Mouse (Mus musculus): Measurements from ENCODE around the gene Otof. TPM values are rescaled to one million over a fixed set of nuclear protein-coding genes. Genes with fewer than 3 reads are reported as not detected.

The Otof gene
- polyA plus RNA-seq, 1 experiment from 2014 or later: 0.04 TPM

DNA sequence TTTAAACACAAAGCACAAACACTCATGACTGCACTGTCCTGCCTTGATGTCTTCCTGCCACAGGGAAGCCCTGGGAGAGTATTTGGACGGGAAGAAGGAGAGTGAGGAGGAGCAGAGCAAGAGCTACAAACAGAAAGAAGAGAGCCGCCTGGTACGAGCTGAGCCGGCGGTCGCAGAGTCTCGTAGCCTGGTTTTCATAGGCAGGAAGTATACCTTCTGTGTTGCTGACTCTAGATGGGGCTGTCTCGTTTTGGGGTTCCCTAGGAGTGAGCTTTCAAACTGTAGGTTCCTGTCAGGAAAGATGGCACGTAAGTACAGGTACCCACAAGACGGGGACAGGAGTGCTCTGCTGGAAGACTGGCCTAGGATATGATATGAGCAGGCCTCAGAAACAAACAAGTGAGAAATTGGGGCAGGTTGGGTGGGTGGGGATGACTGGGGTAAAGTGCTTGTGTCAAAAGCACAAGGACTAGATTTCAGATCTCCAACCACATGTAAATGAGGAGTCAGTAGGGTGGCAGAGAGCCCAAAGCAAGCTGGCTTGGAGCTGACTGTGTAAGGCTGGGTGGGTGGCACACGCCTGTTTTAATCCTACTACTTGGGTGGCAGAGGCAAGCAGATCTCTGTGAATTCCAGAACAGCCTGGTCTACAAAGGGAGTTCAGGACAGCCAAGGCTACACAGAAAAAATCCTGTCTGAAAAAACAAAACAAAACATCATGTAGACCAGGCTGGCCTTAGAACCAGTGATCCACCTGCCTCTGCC, 119.9 kb downstream of the Otof start:
- no peaks in the 10 kb centered on the region for H3K36me3 ChIP-seq (ENCODE audit: insufficient read depth, low read length)
- no peaks in the 10 kb centered on the region for H3K27me3 ChIP-seq (ENCODE audit: insufficient read depth, low read length)
- H3K4me1 ChIP-seq (replicated peaks; ENCODE audit: insufficient read depth, low read length): no peaks in the 10 kb centered on the region
- no peak overlapping the region for H3K9ac ChIP-seq (ENCODE audit: low read depth, low read length)
- WGBS: 76% methylated on average over 11 of the region's 11 CpGs
- no peak overlapping the region for H3K4me3 ChIP-seq (replicated peaks; ENCODE audit: low read depth, low read length)
- no peaks in the 10 kb centered on the region for H3K9me3 ChIP-seq (replicated peaks; ENCODE audit: low read length)
- no peak overlapping the region for H3K27ac ChIP-seq
- H3K4me2 ChIP-seq (ENCODE audit: low read length): no peak overlapping the region
- no peak for TF ChIP-seq CTCF (IDR thresholded peaks at IDR 0.05; ENCODE audit: low read depth)
- ATAC-seq (replicated peaks; ENCODE audit: low FRiP score, low read depth): no peak
- no peak for DNase-seq (ENCODE audit: low spot score)

DNA sequence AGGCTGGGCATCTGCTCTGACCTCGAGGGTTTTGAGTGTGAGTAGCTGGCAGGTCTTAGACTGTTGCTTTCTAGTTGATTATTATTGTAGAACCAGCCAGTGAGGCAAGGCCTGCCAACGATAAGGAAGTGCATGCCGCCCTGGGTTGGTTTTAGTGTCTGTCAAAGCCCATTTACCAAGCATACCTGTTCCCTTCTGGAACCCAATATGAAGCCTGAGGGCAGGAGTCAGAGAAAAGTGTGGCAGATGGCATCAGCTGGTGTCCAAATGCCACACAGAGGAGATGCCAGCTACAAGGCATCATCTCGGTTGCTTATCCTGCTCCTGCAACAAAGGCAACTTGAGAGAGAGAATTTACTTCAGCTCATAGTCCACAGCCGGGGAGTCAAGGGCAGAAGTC, 120.9 kb downstream of the Otof start:
- DNase-seq (ENCODE audit: low spot score): no peak
- Histone ChIP-seq H3K9ac (ENCODE audit: low read depth, low read length) (no peak overlapping the region), H3K9me3 (replicated peaks; ENCODE audit: low read length) (no peaks in the 10 kb centered on the region), H3K4me2 (ENCODE audit: low read length) (no peak overlapping the region), H3K27me3 (ENCODE audit: insufficient read depth, low read length) (no peaks in the 10 kb centered on the region), H3K36me3 (ENCODE audit: insufficient read depth, low read length) (no peaks in the 10 kb centered on the region), H3K4me1 (replicated peaks; ENCODE audit: insufficient read depth, low read length) (no peaks in the 10 kb centered on the region), H3K27ac (no peak overlapping the region), H3K4me3 (replicated peaks; ENCODE audit: low read depth, low read length) (no peak overlapping the region)
- no peak for ATAC-seq (replicated peaks; ENCODE audit: low FRiP score, low read depth)
- WGBS: 75% methylated on average over 5 of the region's 5 CpGs
- TF ChIP-seq CTCF (IDR thresholded peaks at IDR 0.05; ENCODE audit: low read depth): no peak

Other genes starting within 250 kb of the Otof start
- 9.2 and 9.7 TPM in 2 replicates for gene Selenoi, start 229.4 kb downstream of the Otof start, polyA plus RNA-seq (2015; fragmentation: Nextera tagmentation; extraction: Ambion mirVana)
- 0.29 and 0.33 TPM in 2 replicates for gene Drc1, start 180.5 kb downstream of the Otof start, polyA plus RNA-seq (2015; fragmentation: Nextera tagmentation; extraction: Ambion mirVana)
- not detected in 2 replicates for gene 1700001C02Rik, start 4.1 kb upstream of the Otof start, polyA plus RNA-seq (2015; fragmentation: Nextera tagmentation; extraction: Ambion mirVana)
- not detected in 2 replicates for gene Cib4, start 83.9 kb upstream of the Otof start, polyA plus RNA-seq (2015; fragmentation: Nextera tagmentation; extraction: Ambion mirVana)
- 1.8 and 2.0 TPM in 2 replicates for gene Kcnk3, start 126.2 kb upstream of the Otof start, polyA plus RNA-seq (2015; fragmentation: Nextera tagmentation; extraction: Ambion mirVana)
- 24.8 and 26.7 TPM in 2 replicates for gene Slc35f6, start 186.0 kb upstream of the Otof start, polyA plus RNA-seq (2015; fragmentation: Nextera tagmentation; extraction: Ambion mirVana)
- 171 and 175 TPM in 2 replicates for gene Cenpa, start 204.8 kb upstream of the Otof start, polyA plus RNA-seq (2015; fragmentation: Nextera tagmentation; extraction: Ambion mirVana)
- gene Dpysl5, start 249.6 kb upstream of the Otof start, polyA plus RNA-seq (2015; fragmentation: Nextera tagmentation; extraction: Ambion mirVana): 1.7 and 2.1 TPM in 2 replicates

All from kidney, postnatal 0 days (tissue).